Mouse (Mus musculus) bone marrow, adult 2 months (tissue): ENCODE data around the gene Hacd1. TPM values are rescaled to one million over a fixed set of nuclear protein-coding genes. Genes with fewer than 3 reads are reported as not detected.

Experiments used
- H3K27ac ChIP-seq: fragments of 200-500 bp; 2 replicates; pipeline ENCODE4 v1.5.1; 2012; ENCODE audit warnings: low read depth, mild to moderate bottlenecking, control low read depth, inconsistent platforms, low read length; ENCODE audit not compliant: control insufficient read depth, poor library complexity, insufficient read depth
- H3K4me1 ChIP-seq: fragments of 200-500 bp; 2 replicates; pipeline ENCODE4 v1.6.1; 2011; ENCODE audit warnings: low read length; ENCODE audit not compliant: control insufficient read depth, insufficient read depth
- H3K4me3 ChIP-seq: fragments of 200-500 bp; replicated peaks from 2 replicates; pipeline ENCODE3; 2011; ENCODE audit warnings: mild to moderate bottlenecking, low read depth, low read length, control low read depth; ENCODE audit not compliant: control insufficient read depth
- CTCF ChIP-seq: fragments of 200-500 bp; IDR thresholded peaks from 2 replicates; pipeline ENCODE4 v1.5.1; 2011; ENCODE audit warnings: low read length, control low read depth; ENCODE audit not compliant: control insufficient read depth, insufficient read depth
- POLR2A ChIP-seq: fragments of 200-500 bp; IDR thresholded peaks from 2 replicates; pipeline ENCODE4 v1.6.1; 2011; ENCODE audit warnings: low read depth, mild to moderate bottlenecking, control low read depth, low read length, borderline replicate concordance; ENCODE audit not compliant: control insufficient read depth
- WGBS: fragments of 180-500 bp; shearing (Covaris S2); methylation state at CpG from one replicate; pipeline ENCODE4 v1.1.7; 2018; 5-methylcytosine and 5-hydroxymethylcytosine counted together
- polyA plus RNA-seq: library from polyadenylated mRNA; stranded (reverse); fragments of >200 nt; gene quantifications from 2 replicates; pipeline ENCODE4 v1.2.4, GENCODE M21; 2011; ENCODE audit warnings: low replicate concordance; ENCODE audit not compliant: missing spikeins, insufficient read depth, insufficient read length

Hacd1 gene
- polyA plus RNA-seq, 1 experiment = 36.4 TPM

GRCm38 (mm10) chr2:14043577-14044170 is 12.3 kb downstream of the Hacd1 start:
- TF ChIP-seq CTCF (no peak), POLR2A (no peak)
- 86% methylated on average over 9 of the region's 9 CpGs for WGBS
- Histone ChIP-seq H3K4me3 (no peak overlapping the region), H3K4me1 (no peaks in the 10 kb centered on the region), H3K27ac (no peak overlapping the region)

DNA sequence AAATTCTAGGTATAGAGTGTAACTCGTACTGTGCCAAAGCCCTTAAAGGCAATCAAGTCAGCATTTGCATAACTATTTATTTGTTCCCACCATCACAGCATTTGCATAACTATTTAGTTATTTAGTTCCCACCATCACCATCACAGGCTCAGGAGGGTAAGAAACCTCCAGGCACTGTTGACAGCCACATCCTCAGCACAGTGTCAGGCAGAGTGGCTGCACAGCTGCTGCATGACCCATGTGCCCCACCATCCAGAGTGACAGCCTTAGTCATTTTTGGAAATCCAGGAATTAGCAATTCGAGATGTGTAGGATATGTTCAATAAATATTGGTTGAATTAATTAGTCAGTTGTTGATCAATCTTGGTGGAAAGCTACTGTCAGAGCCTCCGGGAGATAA is 12.9 kb downstream of the Hacd1 start:
- Histone ChIP-seq H3K4me3 (no peak overlapping the region), H3K27ac (no peak overlapping the region), H3K4me1 (no peaks in the 10 kb centered on the region)
- TF ChIP-seq POLR2A (no peak), CTCF (no peak)
- 75% methylated on average over 3 of the region's 3 CpGs for WGBS

DNA sequence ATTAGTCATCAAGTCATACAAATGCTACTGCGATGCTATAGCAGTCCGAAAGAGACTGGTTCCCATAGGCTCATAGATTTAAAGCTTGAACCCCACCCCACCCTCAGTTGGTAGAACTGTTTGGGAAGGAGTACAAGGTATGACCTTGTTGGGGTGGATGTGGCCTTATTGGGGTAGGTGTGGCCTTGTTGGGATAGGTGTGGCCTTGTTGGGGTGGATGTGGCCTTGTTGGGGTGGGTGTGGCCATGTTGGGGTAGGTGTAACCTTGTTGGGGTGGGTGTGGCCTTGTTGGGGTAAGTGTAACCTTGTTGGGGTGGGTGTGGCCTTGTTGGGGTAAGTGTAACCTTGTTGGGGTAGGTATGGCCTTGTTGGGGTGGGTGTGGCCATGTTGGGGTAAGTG is 14.7 kb downstream of the Hacd1 start:
- no peak for TF ChIP-seq CTCF
- TF ChIP-seq POLR2A = no peak
- no peaks in the 10 kb centered on the region for H3K4me1 ChIP-seq
- WGBS = 93% methylated on average over 2 of the region's 2 CpGs
- no peak overlapping the region for H3K27ac ChIP-seq
- no peak overlapping the region for H3K4me3 ChIP-seq

DNA sequence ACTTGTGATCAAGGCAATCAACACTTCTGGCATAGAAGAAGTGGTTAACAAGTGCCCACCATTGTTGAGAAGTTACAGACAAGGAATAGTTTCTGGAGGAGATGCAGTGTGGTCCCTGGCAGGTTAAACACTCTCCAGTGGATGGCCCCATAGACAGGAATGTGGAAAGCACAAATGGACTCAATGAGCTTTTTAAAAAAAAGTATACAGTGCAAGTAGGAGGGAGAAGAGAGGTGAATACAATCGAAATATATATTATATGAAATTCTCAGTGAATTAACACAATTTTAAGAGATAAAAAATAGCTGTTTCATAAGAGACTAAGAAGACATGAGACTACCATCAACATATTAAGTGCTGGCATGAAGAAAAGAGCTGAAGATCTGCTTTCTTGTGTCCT is 36.7 kb downstream of the Hacd1 start:
- WGBS = 79% methylated on average over 1 of the region's 1 CpGs
- H3K4me1 ChIP-seq = no peaks in the 10 kb centered on the region
- TF ChIP-seq POLR2A = no peak
- no peak for TF ChIP-seq CTCF
- no peak overlapping the region for H3K27ac ChIP-seq
- no peak overlapping the region for H3K4me3 ChIP-seq

- TF ChIP-seq CTCF (no peak), POLR2A (no peak)
- no peak overlapping the region for H3K27ac ChIP-seq
- WGBS = 76% methylated on average over 1 of the region's 1 CpGs
These were observed 50.8 kb downstream of the Hacd1 start for GRCm38 (mm10) chr2:14005121-14005520.

DNA sequence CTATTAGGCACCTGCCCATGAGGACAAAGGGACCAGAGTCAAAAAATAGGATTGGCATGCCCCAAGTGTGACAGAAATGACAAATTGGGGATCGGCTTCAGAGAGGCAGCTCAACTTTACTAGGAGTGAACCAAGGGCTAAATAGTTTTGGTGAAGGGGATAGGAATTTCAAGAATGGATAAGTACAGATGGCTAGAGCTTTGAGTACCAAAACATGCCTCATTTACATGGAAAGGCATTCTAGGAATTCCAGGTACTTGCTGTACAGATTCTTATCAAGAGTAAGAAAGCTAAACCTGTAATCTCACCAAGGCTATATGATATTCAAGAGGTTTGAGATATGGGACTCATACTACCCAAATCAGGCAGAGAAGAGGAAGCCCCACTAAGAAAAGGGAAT is 95.8 kb downstream of the Hacd1 start:
- TF ChIP-seq CTCF (no peak), POLR2A (no peak)
- H3K27ac ChIP-seq = no peak overlapping the region
- WGBS = 79% methylated on average over 1 of the region's 1 CpGs
- H3K4me3 ChIP-seq = no peak overlapping the region
- H3K4me1 ChIP-seq = no peaks in the 10 kb centered on the region

More at GRCm38 (mm10) chr2:14005121-14005520, 50.8 kb downstream of the Hacd1 start:
- Histone ChIP-seq H3K4me3 (no peak overlapping the region), H3K4me1 (no peaks in the 10 kb centered on the region)

- WGBS = 56% methylated on average over 2 of the region's 2 CpGs
- Histone ChIP-seq H3K4me1 (no peaks in the 10 kb centered on the region), H3K27ac (no peak overlapping the region), H3K4me3 (no peak overlapping the region)
- TF ChIP-seq POLR2A (no peak), CTCF (no peak)
These were observed 99.5 kb downstream of the Hacd1 start for GRCm38 (mm10) chr2:13956463-13956862.

DNA sequence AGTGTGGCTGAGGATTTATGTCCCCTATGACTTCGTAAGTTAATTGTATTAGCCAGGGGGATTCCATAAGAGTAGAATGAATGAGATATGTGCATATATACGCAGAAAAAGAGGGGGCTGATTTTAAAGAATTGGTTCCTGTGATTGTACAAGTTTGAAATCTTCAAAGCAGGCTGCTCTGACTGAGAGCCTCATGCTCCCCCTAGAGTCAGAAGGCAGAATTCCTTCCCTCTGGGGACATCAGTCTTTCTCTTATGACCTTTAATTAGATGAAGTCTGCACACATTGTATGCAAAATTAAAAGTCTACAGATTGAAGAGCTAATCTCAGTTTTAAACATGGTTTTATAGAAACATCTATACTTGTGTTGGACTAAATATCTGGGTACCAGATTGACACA is 117.8 kb downstream of the Hacd1 start:
- H3K4me3 ChIP-seq = no peak overlapping the region
- H3K4me1 ChIP-seq = no peaks in the 10 kb centered on the region
- TF ChIP-seq CTCF = no peak
- 31% methylated on average over 2 of the region's 2 CpGs for WGBS
- H3K27ac ChIP-seq = no peak overlapping the region

DNA sequence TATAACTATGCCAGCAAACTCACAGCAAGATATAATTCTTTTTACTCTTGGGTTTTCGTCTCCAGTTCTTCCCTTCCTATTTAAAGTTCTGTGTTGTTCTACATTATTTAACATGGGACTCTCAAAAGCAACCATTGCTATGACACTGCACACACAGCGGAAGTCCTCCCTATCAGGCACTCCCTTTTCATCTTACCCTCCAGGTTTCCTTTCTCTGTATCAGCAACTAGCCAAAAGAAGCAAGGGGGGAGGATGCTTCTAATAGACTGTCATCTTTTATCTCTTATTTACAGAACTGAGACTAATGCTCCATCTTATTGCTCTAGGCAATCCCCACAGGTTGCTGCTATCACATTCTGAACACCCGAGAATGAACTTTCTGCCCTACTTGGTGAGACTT is 120.6 kb downstream of the Hacd1 start:
- Histone ChIP-seq H3K27ac (no peak overlapping the region), H3K4me1 (no peaks in the 10 kb centered on the region), H3K4me3 (no peak overlapping the region)
- WGBS = 57% methylated on average over 3 of the region's 3 CpGs
- TF ChIP-seq CTCF = no peak
- no peak for TF ChIP-seq POLR2A
